Mouse (Mus musculus) brain, embryonic 18.5 days (tissue): ENCODE data around the gene Pde1c.
A peak's percentile ranks its signal among the peaks of the same experiment; 100 is the strongest.

Experiments used
- DNase-seq: peaks from one replicate; pipeline ENCODE4 v3.0.0-alpha.2; 2012; ENCODE audit warnings: low read depth, low spot score

Gene Pde1c

GRCm38 (mm10) chr6:56076378-56076805 is 492.5 kb downstream of the Pde1c start:
- peak; percentile 12 for DNase-seq

- no peak for DNase-seq
Observed at GRCm38 (mm10) chr6:56068516-56068915, 500.4 kb downstream of the Pde1c start.

GRCm38 (mm10) chr6:56066632-56067282 is 502.1 kb downstream of the Pde1c start:
- peak; percentile 30 for DNase-seq

GRCm38 (mm10) chr6:56063736-56064135 is 505.2 kb downstream of the Pde1c start:
- no peak for DNase-seq

- peak; percentile 34 for DNase-seq
Observed at GRCm38 (mm10) chr6:56049104-56049503, 519.8 kb downstream of the Pde1c start.

- no peak for DNase-seq
Observed at GRCm38 (mm10) chr6:56048580-56048979, 520.3 kb downstream of the Pde1c start.

- no peak for DNase-seq
Observed at GRCm38 (mm10) chr6:56044716-56045115, 524.2 kb downstream of the Pde1c start.

GRCm38 (mm10) chr6:56044270-56044669 is 524.6 kb downstream of the Pde1c start:
- no peak for DNase-seq

- DNase-seq = no peak
Observed at GRCm38 (mm10) chr6:56039476-56040055, 529.3 kb downstream of the Pde1c start.

GRCm38 (mm10) chr6:56035054-56035453 is 533.8 kb downstream of the Pde1c start:
- no peak for DNase-seq

GRCm38 (mm10) chr6:56032231-56032630 is 536.7 kb downstream of the Pde1c start:
- DNase-seq = no peak

GRCm38 (mm10) chr6:56029986-56030385 is 538.9 kb downstream of the Pde1c start:
- no peak for DNase-seq

GRCm38 (mm10) chr6:56027966-56028365 is 540.9 kb downstream of the Pde1c start:
- DNase-seq = no peak

- peak; percentile 22 for DNase-seq
Observed at GRCm38 (mm10) chr6:56027318-56027717, 541.6 kb downstream of the Pde1c start.

- no peak for DNase-seq
Observed at GRCm38 (mm10) chr6:56025533-56025932, 543.4 kb downstream of the Pde1c start.
